Mouse (Mus musculus): Measurements from ENCODE around the gene Smc5.

DNA sequence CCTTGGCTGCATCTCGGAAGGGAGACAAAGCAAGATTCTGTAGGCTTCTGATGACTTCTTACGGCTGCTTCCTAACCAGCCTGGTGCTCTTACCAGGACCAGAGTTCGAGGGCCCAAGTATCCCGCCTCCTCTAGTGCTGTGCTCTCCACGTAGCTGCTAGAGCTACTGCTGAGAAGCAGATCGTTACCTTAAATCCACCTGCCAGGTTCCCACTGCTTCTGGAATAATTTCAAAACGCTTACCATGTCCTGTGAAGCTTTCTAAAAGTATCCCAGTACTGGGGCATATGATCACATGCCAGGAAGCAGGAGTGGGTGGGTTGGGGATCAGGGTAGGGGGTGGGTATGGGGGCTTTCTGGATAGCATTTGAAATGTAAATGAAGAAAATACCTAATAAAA lies 33.0 kb upstream of the Smc5 start:
- TF ChIP-seq GATA1 (IDR thresholded peaks at IDR 0.05; ENCODE audit: borderline replicate concordance, low read length) (no peak), FLI1 (IDR thresholded peaks at IDR 0.05; ENCODE audit: low read length) (no peak)

Data from megakaryocyte, embryonic 14.5 days (primary cell).